Mouse (Mus musculus): ENCODE data around the gene H2-Q6. TPM values are rescaled to one million over a fixed set of nuclear protein-coding genes. Genes with fewer than 3 reads are reported as not detected.
"Not testable (repeated sequence)": the region's sequence is repeated elsewhere in the genome, so short reads cannot be mapped to it uniquely, and the experiment has no call there.

Gene H2-Q6
- polyA plus RNA-seq, 1 experiment from 2014 or later, result 1.0 TPM

DNA sequence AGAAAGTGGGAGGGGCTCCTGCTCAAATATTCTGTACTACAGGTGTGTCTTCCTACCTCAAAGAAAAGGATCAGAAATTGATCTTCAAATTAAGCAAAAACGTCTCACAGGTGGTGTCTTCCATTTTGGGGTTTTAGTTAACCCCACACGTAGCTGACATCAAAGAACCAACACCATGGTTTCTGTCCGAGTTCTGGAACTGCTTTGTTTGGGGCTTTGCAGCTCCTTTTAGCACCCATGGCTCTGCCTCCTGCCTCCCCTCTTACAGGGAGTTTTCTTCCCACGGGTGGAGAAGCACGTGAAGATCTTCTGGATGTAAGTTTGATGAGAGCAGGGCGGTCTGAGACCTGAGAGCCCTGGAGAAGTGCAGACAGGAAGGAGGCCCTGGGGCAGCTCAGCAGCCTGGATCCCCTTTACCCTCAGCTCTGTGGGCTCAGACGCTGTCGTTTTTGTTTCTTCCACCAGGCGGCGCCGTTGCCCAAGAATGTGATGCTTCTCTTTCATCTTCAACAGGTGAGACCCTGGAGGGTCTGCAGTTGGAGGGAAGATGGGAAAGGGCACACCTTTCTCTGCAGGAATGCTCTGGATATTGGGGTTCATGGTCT lies 4.3 kb upstream of the H2-Q6 start:
- H3K27ac ChIP-seq; H3K9ac ChIP-seq; H3K4me2 ChIP-seq (replicated peaks); H3K36me3 ChIP-seq; H3K9me3 ChIP-seq; H3K4me1 ChIP-seq; H3K4me3 ChIP-seq; ATAC-seq (ENCODE audit: low FRiP score, low read depth): not testable (repeated sequence)
- H3K27me3 ChIP-seq, result peaks cover 22% of the 10 kb centered on the region
- 15% methylated on average over 11 of the region's 11 CpGs for WGBS

DNA sequence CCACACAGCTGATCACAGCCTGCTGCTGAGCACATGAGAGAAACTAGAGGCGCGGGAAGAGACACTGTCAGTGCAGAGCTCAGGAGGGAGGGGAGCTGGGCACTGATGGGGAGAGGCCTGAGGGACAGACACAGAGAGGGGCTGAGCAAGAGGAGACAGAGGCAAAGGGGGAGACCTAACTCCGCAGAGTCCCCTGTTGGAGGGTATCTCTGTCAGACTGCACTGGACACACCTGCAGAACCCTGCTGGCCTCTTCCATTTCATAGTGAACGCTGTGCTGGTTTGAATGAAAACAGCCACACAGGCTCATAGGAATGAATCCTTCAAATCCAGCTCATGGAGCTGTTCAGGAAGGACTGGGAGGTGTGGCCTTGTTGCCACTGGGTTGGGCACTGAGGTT lies 3.3 kb upstream of the H2-Q6 start:
- H3K27ac ChIP-seq; H3K4me3 ChIP-seq; H3K36me3 ChIP-seq; ATAC-seq (ENCODE audit: low FRiP score, low read depth); H3K4me2 ChIP-seq (replicated peaks); H3K4me1 ChIP-seq; H3K9me3 ChIP-seq; H3K9ac ChIP-seq: not testable (repeated sequence)
- H3K27me3 ChIP-seq, result peaks cover 32% of the 10 kb centered on the region
- WGBS, result 84% methylated on average over 4 of the region's 4 CpGs

DNA sequence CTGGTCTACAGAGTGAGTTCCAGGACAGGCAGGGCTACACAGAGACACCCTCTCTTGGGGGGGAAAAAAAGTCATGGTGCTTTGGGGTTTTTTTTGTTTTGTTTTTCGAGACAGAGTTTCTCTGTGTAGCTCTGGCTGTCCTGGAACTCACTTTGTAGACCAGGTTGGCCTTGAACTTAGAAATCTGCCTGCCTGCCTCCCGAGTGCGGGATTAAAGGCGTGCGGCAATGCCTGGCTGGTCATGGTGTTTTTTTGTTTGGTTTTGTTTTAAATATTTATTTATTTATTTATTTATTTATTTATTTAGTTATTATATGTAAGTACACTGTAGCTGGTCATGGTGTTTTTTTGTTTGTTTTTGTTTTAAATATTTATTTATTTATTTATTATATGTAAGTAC lies 2.3 kb upstream of the H2-Q6 start:
- H3K9me3 ChIP-seq; ATAC-seq (ENCODE audit: low FRiP score, low read depth); H3K4me3 ChIP-seq; H3K27ac ChIP-seq; H3K9ac ChIP-seq; H3K36me3 ChIP-seq; H3K4me2 ChIP-seq (replicated peaks); H3K4me1 ChIP-seq: not testable (repeated sequence)
- peaks cover 34% of the 10 kb centered on the region for H3K27me3 ChIP-seq
- 90% methylated on average over 5 of the region's 5 CpGs for WGBS

DNA sequence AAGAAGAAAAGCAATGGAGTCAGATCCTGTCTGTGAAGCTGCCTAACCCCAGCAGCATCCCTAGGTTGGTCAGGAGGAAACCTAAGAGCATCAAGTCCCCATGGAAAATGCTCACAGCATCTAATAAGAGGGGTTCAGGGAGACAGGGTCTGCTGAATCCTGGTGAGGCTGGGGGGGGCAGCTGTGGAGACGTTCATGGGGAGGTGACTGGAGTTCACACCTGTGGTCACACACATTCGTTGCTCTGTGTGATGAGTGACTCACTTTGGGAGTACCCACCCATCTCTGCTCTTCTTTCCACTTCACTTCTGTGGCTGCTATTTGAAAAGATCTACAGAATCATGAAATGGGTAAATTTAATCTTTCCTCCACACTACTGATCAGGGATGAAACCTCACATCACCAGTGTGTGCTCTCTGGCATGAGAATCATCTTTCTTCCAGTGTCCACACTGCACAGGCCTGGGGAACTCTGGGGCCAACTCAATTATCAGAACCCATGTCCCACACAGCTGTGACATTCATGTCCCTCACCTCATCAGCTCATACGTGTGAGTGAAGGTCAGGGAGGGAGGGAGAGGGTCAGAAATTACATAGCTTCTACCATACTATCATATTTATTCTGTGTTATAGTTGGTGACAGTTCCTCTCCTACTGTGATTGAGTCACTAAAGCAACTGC lies 1.4 kb upstream of the H2-Q6 start:
- not testable (repeated sequence) for H3K27ac ChIP-seq; H3K4me1 ChIP-seq; H3K9me3 ChIP-seq; H3K4me3 ChIP-seq; H3K9ac ChIP-seq; H3K4me2 ChIP-seq (replicated peaks); H3K36me3 ChIP-seq; ATAC-seq (ENCODE audit: low FRiP score, low read depth)
- peaks cover 34% of the 10 kb centered on the region for H3K27me3 ChIP-seq
- WGBS, result 64% methylated on average over 3 of the region's 3 CpGs

DNA sequence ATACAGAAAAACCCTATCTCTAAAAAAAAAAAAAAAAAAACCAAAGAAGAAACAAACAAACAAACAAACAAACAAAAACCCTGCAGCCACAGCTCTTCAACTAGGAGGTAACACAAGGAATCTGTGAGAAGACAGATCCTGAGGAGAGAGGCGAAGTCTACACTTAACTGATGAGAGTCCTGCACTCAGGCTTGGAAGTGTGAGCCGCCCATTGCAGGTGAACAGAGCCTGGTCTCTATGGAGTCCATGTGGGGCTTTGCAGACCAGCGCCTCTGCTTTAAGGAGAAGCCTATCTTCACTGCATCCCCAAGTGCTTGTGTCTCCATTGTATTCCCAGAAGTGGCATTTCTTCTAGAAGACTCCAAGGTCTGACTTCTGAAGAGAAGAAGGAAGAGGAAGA lies 544 bp upstream of the H2-Q6 start:
- H3K4me1 ChIP-seq; H3K27ac ChIP-seq; H3K4me2 ChIP-seq (replicated peaks); H3K36me3 ChIP-seq; H3K9ac ChIP-seq; ATAC-seq (ENCODE audit: low FRiP score, low read depth); H3K4me3 ChIP-seq; H3K9me3 ChIP-seq: not testable (repeated sequence)
- 83% methylated on average over 3 of the region's 3 CpGs for WGBS
- H3K27me3 ChIP-seq, result peaks cover 34% of the 10 kb centered on the region

DNA sequence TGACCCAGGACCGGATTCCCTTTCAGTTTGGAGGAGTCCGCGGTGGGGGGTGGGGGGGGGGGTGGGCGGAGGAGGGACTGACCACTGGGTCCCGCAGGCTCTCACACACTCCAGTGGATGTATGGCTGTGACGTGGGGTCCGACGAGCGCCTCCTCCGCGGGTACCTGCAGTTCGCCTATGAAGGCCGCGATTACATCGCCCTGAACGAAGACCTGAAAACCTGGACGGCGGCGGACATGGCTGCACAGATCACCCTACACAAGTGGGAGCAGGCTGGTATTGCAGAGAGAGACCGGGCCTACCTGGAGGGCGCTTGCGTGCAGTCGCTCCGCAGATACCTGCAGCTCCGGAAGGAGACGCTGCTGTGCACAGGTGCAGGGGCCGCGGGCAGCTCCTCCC lies 824 bp downstream of the H2-Q6 start:
- not testable (repeated sequence) for H3K27ac ChIP-seq, H3K9ac ChIP-seq, H3K9me3 ChIP-seq, H3K4me1 ChIP-seq, H3K36me3 ChIP-seq
- peak overlapping the region; percentile 43 for H3K4me3 ChIP-seq
- H3K27me3 ChIP-seq, result peaks cover 34% of the 10 kb centered on the region
- peak; percentile 38 for ATAC-seq (ENCODE audit: low FRiP score, low read depth)
- H3K4me2 ChIP-seq (replicated peaks), result peak overlapping the region; percentile 70
- 14% methylated on average over 28 of the region's 28 CpGs for WGBS

DNA sequence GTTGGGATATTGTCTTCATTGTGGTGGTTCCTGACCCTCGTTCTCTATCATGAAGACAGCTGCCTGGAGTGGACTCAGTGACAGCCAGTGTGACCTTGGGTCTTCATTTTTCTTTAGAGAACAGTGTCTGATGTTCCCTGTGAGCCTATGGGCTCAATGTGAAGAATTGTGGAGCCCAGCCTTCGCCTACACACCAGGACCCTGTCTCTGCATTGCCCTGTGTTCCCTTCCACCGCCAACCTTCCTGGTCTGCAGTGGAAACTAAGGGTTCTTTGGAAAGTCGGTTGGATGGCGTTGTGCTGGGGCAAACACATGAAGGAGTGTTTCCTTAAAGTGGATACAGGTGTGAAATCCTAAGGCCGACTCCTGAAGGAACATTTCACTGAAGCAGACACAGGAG lies 4.2 kb downstream of the H2-Q6 start:
- H3K27me3 ChIP-seq, result peaks cover 26% of the 10 kb centered on the region
- H3K27ac ChIP-seq; H3K4me3 ChIP-seq; H3K4me1 ChIP-seq; H3K9me3 ChIP-seq; H3K36me3 ChIP-seq; ATAC-seq (ENCODE audit: low FRiP score, low read depth); H3K9ac ChIP-seq; H3K4me2 ChIP-seq (replicated peaks): not testable (repeated sequence)
- WGBS, result 84% methylated on average over 6 of the region's 6 CpGs

DNA sequence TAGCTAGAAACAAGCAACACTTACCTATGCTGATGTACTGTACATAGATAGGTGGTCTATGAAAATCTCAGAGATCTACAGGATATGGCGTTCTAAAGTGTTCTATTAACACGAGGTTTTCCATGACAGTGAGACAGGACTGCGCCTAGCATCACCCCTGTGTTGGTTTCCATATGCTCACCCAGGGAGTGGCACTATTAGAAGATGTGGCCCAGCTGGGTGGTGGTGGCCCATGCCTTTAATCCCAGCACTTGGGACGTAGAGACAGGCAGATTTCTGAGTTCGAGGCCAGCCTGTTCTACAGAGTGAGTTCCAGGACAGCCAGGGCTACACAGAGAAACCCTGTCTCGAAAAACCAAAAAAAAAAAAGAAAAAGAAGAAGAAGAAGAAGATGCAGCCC lies 6.0 kb downstream of the H2-Q6 start:
- H3K27ac ChIP-seq; ATAC-seq (ENCODE audit: low FRiP score, low read depth); H3K4me3 ChIP-seq: not testable (repeated sequence)

DNA sequence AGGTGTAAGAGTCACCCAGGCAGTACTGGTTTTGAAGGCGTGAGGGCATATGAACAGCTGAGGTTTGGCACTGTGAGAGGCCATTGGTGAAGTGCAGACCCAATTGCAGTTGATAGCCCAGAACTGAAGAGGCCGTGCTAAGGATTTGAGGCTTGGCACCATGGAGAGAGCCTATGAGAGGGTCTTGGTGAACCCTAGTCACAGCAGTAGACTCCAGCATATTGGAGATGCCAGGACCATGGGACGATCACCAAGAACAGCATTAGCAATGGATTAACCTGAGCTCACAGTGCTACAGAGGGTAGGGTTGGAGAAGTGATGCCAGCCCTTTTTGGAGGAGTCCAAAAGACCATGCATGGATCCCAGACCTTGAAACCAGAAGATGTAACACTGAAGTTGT lies 7.5 kb downstream of the H2-Q6 start:
- H3K27me3 ChIP-seq; H3K9ac ChIP-seq; H3K9me3 ChIP-seq; H3K4me1 ChIP-seq; H3K36me3 ChIP-seq; H3K27ac ChIP-seq; ATAC-seq (ENCODE audit: low FRiP score, low read depth); H3K4me3 ChIP-seq; H3K4me2 ChIP-seq (replicated peaks): not testable (repeated sequence)
- 85% methylated on average over 3 of the region's 3 CpGs for WGBS

More for the DNA sequence above, 6.0 kb downstream of the H2-Q6 start:
- not testable (repeated sequence) for H3K4me1 ChIP-seq; H3K4me2 ChIP-seq (replicated peaks); H3K36me3 ChIP-seq; H3K9me3 ChIP-seq; H3K9ac ChIP-seq
- 88% methylated on average over 6 of the region's 6 CpGs for WGBS
- peaks cover 12% of the 10 kb centered on the region for H3K27me3 ChIP-seq

DNA sequence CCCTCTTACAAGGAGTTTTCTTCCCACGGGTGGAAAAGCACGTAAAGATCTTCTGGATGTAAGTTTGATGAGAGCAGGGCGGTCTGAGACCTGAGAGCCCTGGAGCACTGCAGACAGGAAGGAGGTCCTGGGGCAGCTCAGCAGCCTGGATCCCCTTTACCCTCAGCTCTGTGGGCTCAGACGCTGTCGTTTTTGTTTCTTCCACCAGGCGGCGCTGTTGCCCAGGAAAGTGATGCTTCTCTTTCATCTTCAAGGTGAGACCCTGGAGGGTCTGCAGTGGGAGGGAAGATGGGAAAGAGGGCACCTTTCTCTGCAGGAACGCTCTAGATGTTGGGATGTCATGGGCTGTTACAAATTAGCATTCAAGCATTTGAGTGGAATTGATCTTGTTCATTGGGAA lies 10.2 kb downstream of the H2-Q6 start:
- H3K27me3 ChIP-seq, result peaks cover 12% of the 10 kb centered on the region
- H3K36me3 ChIP-seq; H3K4me3 ChIP-seq; H3K4me1 ChIP-seq; H3K4me2 ChIP-seq (replicated peaks); ATAC-seq (ENCODE audit: low FRiP score, low read depth); H3K27ac ChIP-seq; H3K9me3 ChIP-seq; H3K9ac ChIP-seq: not testable (repeated sequence)
- WGBS, result 8% methylated on average over 8 of the region's 8 CpGs

DNA sequence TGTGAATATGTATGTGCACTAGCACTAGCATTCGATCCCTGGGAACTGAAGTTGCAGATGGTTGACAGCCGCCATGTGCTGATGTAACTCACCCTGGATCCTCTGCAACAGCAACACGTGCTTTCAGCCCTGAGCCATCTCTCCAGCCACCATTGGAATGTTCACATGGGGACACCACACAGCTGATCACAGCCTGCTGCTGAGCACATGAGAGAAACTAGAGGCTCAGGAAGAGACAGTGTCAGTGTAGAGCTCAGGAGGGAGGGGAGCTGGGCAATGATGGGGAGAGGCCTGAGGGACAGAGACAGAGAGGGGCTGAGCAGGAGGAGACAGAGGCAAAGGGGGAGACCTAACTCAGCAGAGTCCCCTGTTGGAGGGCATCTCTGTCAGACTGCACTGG lies 10.9 kb downstream of the H2-Q6 start:
- not testable (repeated sequence) for ATAC-seq (ENCODE audit: low FRiP score, low read depth); H3K27ac ChIP-seq; H3K9me3 ChIP-seq; H3K4me1 ChIP-seq; H3K36me3 ChIP-seq; H3K4me2 ChIP-seq (replicated peaks); H3K4me3 ChIP-seq; H3K9ac ChIP-seq
- peaks cover 18% of the 10 kb centered on the region for H3K27me3 ChIP-seq
- WGBS, result 73% methylated on average over 3 of the region's 3 CpGs

DNA sequence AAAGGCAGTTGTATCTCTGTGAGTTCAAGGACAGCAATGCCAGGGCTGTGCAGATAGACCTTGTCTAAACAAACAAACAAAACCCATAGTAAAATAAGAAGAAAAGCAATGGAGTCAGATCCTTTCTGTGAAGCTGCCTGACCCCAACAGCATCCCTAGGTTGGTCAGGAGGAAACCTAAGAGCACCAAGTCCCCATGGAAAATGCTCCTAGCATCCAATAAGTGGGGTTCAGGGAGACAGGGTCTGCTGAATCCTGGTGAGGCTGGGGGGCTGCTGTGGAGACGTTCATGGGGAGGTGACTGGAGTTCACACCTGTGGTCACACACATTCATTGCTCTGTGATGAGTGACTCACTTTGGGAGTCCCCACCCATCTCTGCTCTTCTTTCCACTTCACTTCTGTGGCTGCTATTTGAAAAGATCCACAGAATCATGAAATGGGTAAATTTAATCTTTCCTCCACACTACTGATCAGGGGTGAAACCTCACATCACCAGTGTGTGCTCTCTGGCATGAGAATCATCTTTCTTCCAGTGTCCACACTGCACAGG lies 12.8 kb downstream of the H2-Q6 start:
- peaks cover 15% of the 10 kb centered on the region for H3K27me3 ChIP-seq
- H3K9me3 ChIP-seq; H3K4me3 ChIP-seq; H3K9ac ChIP-seq; H3K36me3 ChIP-seq; H3K4me1 ChIP-seq; H3K27ac ChIP-seq; ATAC-seq (ENCODE audit: low FRiP score, low read depth); H3K4me2 ChIP-seq (replicated peaks): not testable (repeated sequence)
- 41% methylated on average over 1 of the region's 1 CpGs for WGBS

DNA sequence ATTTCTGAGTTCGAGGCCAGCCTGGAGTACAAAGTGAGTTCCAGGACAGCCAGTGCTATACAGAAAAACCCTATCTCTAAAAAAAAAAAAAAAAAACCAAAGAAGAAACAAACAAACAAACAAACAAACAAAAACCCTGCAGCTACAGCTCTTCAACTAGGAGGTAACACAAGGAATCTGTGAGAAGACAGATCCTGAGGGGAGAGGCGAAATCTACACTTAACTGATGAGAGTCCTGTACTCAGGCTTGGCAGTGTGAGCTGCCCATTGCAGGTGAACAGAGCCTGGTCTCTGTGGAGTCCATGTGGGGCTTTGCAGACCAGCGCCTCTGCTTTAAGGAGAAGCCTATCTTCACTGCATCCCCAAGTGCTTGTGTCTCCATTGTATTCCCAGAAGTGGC lies 13.7 kb downstream of the H2-Q6 start:
- not testable (repeated sequence) for ATAC-seq (ENCODE audit: low FRiP score, low read depth); H3K27ac ChIP-seq
- 73% methylated on average over 2 of the region's 3 CpGs for WGBS

More for the DNA sequence above, 13.7 kb downstream of the H2-Q6 start:
- not testable (repeated sequence) for H3K4me1 ChIP-seq; H3K9me3 ChIP-seq; H3K9ac ChIP-seq; H3K4me3 ChIP-seq; H3K4me2 ChIP-seq (replicated peaks); H3K36me3 ChIP-seq
- H3K27me3 ChIP-seq, result peaks cover 15% of the 10 kb centered on the region

Measured in limb, embryonic 13.5 days (tissue).